Mouse (Mus musculus): Measurements from ENCODE around the gene Psg27.

GRCm38 (mm10) chr7:18559850-18560249 is 7.3 kb downstream of the Psg27 start:
- TF ChIP-seq POLR2A (IDR thresholded peaks at IDR 0.05; ENCODE audit: low read depth, low read length) (no peak), CTCF (IDR thresholded peaks at IDR 0.05; ENCODE audit: extremely low read depth, insufficient read length, insufficient replicate concordance, low read depth, low read length) (no peak)

Data from small intestine, adult 2 months (tissue).